Mouse (Mus musculus): ENCODE measurements around the gene Galnt12.

The Galnt12 gene

GRCm38 (mm10) chr4:47103561-47103960, 11.9 kb downstream of the Galnt12 start:
- DNase-seq = no peak

GRCm38 (mm10) chr4:47111885-47112284, 20.2 kb downstream of the Galnt12 start:
- DNase-seq = peak in 1 of 2 experiments; percentile 33

- no peak for DNase-seq
These were observed 20.9 kb downstream of the Galnt12 start for GRCm38 (mm10) chr4:47112560-47112959.

- DNase-seq = peak; percentile 87
These were observed 30.5 kb downstream of the Galnt12 start for GRCm38 (mm10) chr4:47122051-47122706.

- no peak for DNase-seq
These were observed 32.5 kb downstream of the Galnt12 start for GRCm38 (mm10) chr4:47124140-47124711.

GRCm38 (mm10) chr4:47128515-47128914, 36.8 kb downstream of the Galnt12 start:
- DNase-seq = peak; percentile 56 to 73

GRCm38 (mm10) chr4:47129572-47129971, 37.9 kb downstream of the Galnt12 start:
- DNase-seq = no peak

- no peak for DNase-seq
These were observed 38.7 kb downstream of the Galnt12 start for GRCm38 (mm10) chr4:47130111-47131050.

- DNase-seq = peak in 1 of 2 experiments; percentile 32
These were observed 40.2 kb downstream of the Galnt12 start for GRCm38 (mm10) chr4:47131931-47132330.

GRCm38 (mm10) chr4:47132413-47132812, 40.7 kb downstream of the Galnt12 start:
- DNase-seq = peak; percentile 42 to 58

GRCm38 (mm10) chr4:47136699-47137101, 45.0 kb downstream of the Galnt12 start:
- DNase-seq = peak; percentile 69 to 81

- peak in 1 of 2 experiments; percentile 28 for DNase-seq
These were observed 45.8 kb downstream of the Galnt12 start for GRCm38 (mm10) chr4:47137479-47137878.

- no peak for DNase-seq
These were observed 46.7 kb downstream of the Galnt12 start for GRCm38 (mm10) chr4:47138411-47138810.

- peak; percentile 74 to 81 for DNase-seq
These were observed 47.5 kb downstream of the Galnt12 start for GRCm38 (mm10) chr4:47138967-47139777.

- no peak for DNase-seq
These were observed 48.6 kb downstream of the Galnt12 start for GRCm38 (mm10) chr4:47140301-47140700.

GRCm38 (mm10) chr4:47141444-47142154, 49.9 kb downstream of the Galnt12 start:
- no peak for DNase-seq

GRCm38 (mm10) chr4:47143849-47144248, 52.1 kb downstream of the Galnt12 start:
- peak; percentile 38 to 50 for DNase-seq

GRCm38 (mm10) chr4:47145341-47145740, 53.6 kb downstream of the Galnt12 start:
- DNase-seq = no peak

- DNase-seq = no peak
These were observed 54.9 kb downstream of the Galnt12 start for GRCm38 (mm10) chr4:47146561-47146960.

- peak in 1 of 2 experiments; percentile 51 for DNase-seq
These were observed 58.3 kb downstream of the Galnt12 start for GRCm38 (mm10) chr4:47149963-47150362.

GRCm38 (mm10) chr4:47150806-47151205, 59.1 kb downstream of the Galnt12 start:
- no peak for DNase-seq

All from kidney, postnatal 4 days (tissue).